Mouse (Mus musculus) forebrain, postnatal 0 days (tissue): ENCODE measurements at regions not wholly inside any gene's neighbourhood (a gene's known extent, or its start where the extent isn't known, plus 50 kb on each side); places are given as distances from the start of the nearest gene placed in this dataset.

ENCODE experiments used
- ATAC-seq: fragments of 200-750 bp; cut with Nextera tagmentation; 2 replicates; pipeline ENCODE4 v1.8.0; 2017; ENCODE audit warnings: mild to moderate bottlenecking, moderate library complexity
- DNase-seq: peaks from one replicate; pipeline ENCODE4 v3.0.0-alpha.2; 2015
- H3K27ac ChIP-seq: fragments of 300-500 bp; sonication (generic); 2 replicates; pipeline ENCODE4 v1.5.1; 2014; ENCODE audit warnings: low read depth, mild to moderate bottlenecking, antibody characterized with exemption, low read length, moderate library complexity, mixed read lengths
- H3K27me3 ChIP-seq: fragments of 300-500 bp; sonication (generic); 2 replicates; pipeline ENCODE4 v1.6.1; 2014; ENCODE audit warnings: mild to moderate bottlenecking, low read length, mixed read lengths; ENCODE audit not compliant: insufficient read depth
- H3K36me3 ChIP-seq: fragments of 300-500 bp; sonication (generic); 2 replicates; pipeline ENCODE4 v1.6.1; 2014; ENCODE audit warnings: mild to moderate bottlenecking, moderate library complexity; ENCODE audit not compliant: insufficient read depth
- H3K4me1 ChIP-seq: fragments of 300-500 bp; sonication (generic); 2 replicates; pipeline ENCODE4 v1.6.1; 2014; ENCODE audit warnings: antibody characterized with exemption; ENCODE audit not compliant: insufficient read depth
- H3K4me2 ChIP-seq: fragments of 300-500 bp; sonication (generic); 2 replicates; pipeline ENCODE4 v1.6.1; 2014; ENCODE audit warnings: low read depth, mild to moderate bottlenecking, moderate library complexity
- H3K4me3 ChIP-seq: fragments of 300-500 bp; sonication (generic); 2 replicates; pipeline ENCODE4 v1.5.1; 2014; ENCODE audit warnings: low read depth, low read length, mixed read lengths
- H3K9ac ChIP-seq: fragments of 300-500 bp; sonication (generic); 2 replicates; pipeline ENCODE4 v1.6.1; 2014; ENCODE audit warnings: mild to moderate bottlenecking
- H3K9me3 ChIP-seq: fragments of 300-500 bp; sonication (generic); 2 replicates; pipeline ENCODE4 v1.6.1; 2016; ENCODE audit warnings: low read length
- CTCF ChIP-seq: sonication (generic); IDR thresholded peaks from 2 replicates; pipeline ENCODE4 v1.5.1; 2016; ENCODE audit warnings: antibody characterized with exemption, control low read depth, low read depth
- WGBS: fragments of 180-500 bp; shearing (Covaris S2); extraction: QIAGEN DNeasy Blood & Tissue Kit; methylation state at CpG from one replicate; pipeline ENCODE4 v1.1.7; 2014; 5-methylcytosine and 5-hydroxymethylcytosine counted together
- microRNA-seq, 2 experiments: library from miRNA; unstranded; fragments of <30 nt; microRNA quantifications; one replicate each; pipeline ENCODE4; 2016

DNA sequence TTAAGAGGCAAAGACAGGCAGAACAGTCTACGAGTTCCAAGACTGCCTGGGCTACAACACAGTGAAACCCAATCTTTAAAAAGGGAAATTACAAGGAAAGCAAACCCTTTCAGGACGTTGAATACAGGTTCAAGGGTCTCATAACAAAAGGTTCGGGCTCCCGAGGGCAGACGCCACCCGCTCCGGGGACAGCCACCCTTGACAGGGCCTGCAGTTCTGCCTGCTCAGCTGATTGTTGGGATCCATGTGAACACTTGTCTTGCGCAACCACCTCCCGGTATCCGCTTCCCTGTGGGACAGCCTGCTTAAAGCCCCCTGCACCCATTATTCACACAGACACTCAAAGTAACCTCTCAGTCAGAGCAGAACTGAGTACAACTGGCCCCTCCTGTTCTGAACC is 70.9 kb upstream of the Mc3r start:
- Histone ChIP-seq H3K4me3 (no peak overlapping the region), H3K4me2 (no peak overlapping the region), H3K9me3 (no peaks in the 10 kb centered on the region), H3K4me1 (no peaks in the 10 kb centered on the region), H3K27ac (no peak overlapping the region), H3K9ac (no peak overlapping the region), H3K36me3 (no peaks in the 10 kb centered on the region), H3K27me3 (no peaks in the 10 kb centered on the region)
- ATAC-seq (no peak), DNase-seq (no peak)
- WGBS: 86% methylated on average over 10 of the region's 10 CpGs
- TF ChIP-seq CTCF: no peak

DNA sequence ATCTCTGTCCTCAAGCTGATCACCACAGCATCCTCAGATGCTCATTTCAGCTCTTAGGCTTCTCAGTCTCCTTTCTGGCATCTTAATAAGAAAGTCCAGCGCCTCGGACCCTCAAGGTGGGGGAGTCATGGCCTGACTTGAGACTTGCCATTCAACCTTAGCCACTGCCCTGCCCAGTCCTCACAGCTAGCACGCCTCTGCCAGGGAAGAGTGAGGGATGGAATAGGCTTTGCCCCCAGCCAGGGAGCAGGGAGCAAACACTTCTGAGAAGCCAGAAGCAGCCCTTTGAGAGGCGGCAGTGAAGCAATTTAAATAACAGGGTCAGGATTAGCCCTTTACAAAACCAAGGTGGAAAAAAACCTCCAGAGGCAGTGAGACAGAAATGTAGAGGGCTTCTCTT is 69.0 kb upstream of the Mc3r start:
- Histone ChIP-seq H3K4me3 (no peak overlapping the region), H3K27me3 (no peaks in the 10 kb centered on the region), H3K27ac (no peak overlapping the region), H3K4me1 (no peaks in the 10 kb centered on the region), H3K9me3 (no peaks in the 10 kb centered on the region), H3K9ac (no peak overlapping the region), H3K4me2 (no peak overlapping the region), H3K36me3 (no peaks in the 10 kb centered on the region)
- DNase-seq: no peak
- WGBS: 35% methylated on average over 4 of the region's 4 CpGs
- no peak for ATAC-seq
- no peak for TF ChIP-seq CTCF

DNA sequence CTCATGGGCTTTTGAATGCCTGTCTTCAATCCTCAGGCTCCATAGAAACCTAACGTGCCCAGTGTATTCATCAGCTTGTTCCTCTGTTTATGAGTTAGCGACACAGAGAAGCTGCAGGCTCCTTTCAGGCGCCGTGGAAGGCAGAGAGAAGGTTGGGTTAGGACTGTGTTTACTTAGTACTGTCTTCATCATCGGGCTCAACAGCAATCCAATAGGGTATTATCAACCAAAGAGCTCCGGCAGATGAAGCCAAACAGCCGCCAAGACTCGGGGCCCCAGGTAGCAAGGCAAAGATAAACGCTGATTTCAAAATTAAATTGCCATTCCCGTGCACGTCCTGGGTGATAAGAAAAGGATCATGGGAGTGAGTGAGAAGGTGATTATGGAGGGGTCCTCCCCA is 50.5 kb upstream of the Mc3r start:
- Histone ChIP-seq H3K4me1 (no peaks in the 10 kb centered on the region), H3K9ac (no peak overlapping the region), H3K4me3 (no peak overlapping the region), H3K27ac (no peak overlapping the region), H3K4me2 (no peak overlapping the region), H3K9me3 (no peaks in the 10 kb centered on the region), H3K36me3 (no peaks in the 10 kb centered on the region), H3K27me3 (no peaks in the 10 kb centered on the region)
- no peak for TF ChIP-seq CTCF
- no peak for DNase-seq
- 78% methylated on average over 11 of the region's 11 CpGs for WGBS
- no peak for ATAC-seq

Small RNA genes lying in the stretch of these regions (microRNA-seq; reads per million reads assigned to microRNA genes)
- gene Gm44301: 0 reads per million in 2 experiments
